Mouse (Mus musculus): ENCODE measurements around the gene Fgf15. TPM values are rescaled to one million over a fixed set of nuclear protein-coding genes. Genes with fewer than 3 reads are reported as not detected.

The Fgf15 gene
- total RNA-seq, 1 experiment, result 10.8 TPM

DNA sequence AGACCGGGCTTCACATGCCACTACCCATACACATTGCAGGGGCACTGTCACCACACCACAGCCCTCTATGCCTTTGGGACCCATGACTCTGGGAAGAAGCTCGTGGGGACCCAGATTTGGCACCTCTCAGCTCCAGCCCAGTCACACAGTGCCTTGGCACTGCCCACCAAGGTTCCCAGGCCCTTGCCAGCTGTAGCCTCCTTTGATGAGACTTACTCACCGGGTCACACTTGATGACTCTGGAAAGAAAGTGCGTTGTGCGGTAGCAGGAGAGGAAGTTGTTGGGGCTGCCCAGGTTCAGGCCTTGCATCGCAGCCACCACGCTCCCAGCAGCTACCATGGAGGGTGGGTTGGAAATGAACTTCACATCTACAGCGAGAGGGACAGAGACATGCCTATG, 37.5 kb downstream of the Fgf15 start:
- H3K9me3 ChIP-seq (ENCODE audit: control insufficient read depth, insufficient read depth, low read depth, low read length), result no peaks in the 10 kb centered on the region
- H3K9ac ChIP-seq (ENCODE audit: insufficient read depth, low read depth, low read length, poor library complexity, severe bottlenecking), result no peak overlapping the region
- no peak overlapping the region for H3K27ac ChIP-seq (ENCODE audit: insufficient read depth, low read depth, low read length, poor library complexity, severe bottlenecking)
- H3K36me3 ChIP-seq (ENCODE audit: control insufficient read depth, insufficient read depth, low read length, poor library complexity, severe bottlenecking), result peaks cover 57% of the 10 kb centered on the region
- in situ Hi-C loops (cut with MboI; ENCODE audit: low sequenced_read_pairs in 2 of 2, unreplicated experiment in 2 of 2), result loop anchor here (10.0 kb wide), 2 partner anchors 181 to 311 kb away; no protein-coding TSS in a partner anchor
- H3K4me1 ChIP-seq (ENCODE audit: control insufficient read depth in 2 of 2, insufficient read depth in 2 of 2, low read length in 2 of 2, poor library complexity in 1 of 2), result peaks cover 0 to 4% of the 10 kb centered on the region in 2 experiments; a peak in 2 of 4 replicates
- no peak for DNase-seq (ENCODE audit: low read depth, low spot score)
- no peak overlapping the region for H3K4me3 ChIP-seq (ENCODE audit: insufficient read depth in 1 of 2, low read depth in 1 of 2, low read length in 2 of 2, poor library complexity in 1 of 2, severe bottlenecking in 1 of 2)
- no peak for TF ChIP-seq MAFK (IDR thresholded peaks at IDR 0.05; ENCODE audit: insufficient read depth, low read depth, low read length)
- no peak for TF ChIP-seq HCFC1 (IDR thresholded peaks at IDR 0.05; ENCODE audit: borderline replicate concordance, insufficient read depth, low read length)
- no peak for TF ChIP-seq CHD2 (IDR thresholded peaks at IDR 0.05; ENCODE audit: low read depth, low read length)
- TF ChIP-seq ZC3H11A (IDR thresholded peaks at IDR 0.05; ENCODE audit: borderline replicate concordance, low read depth, low read length), result no peak
- TF ChIP-seq ZNF384 (IDR thresholded peaks at IDR 0.05; ENCODE audit: low read depth, low read length), result no peak

DNA sequence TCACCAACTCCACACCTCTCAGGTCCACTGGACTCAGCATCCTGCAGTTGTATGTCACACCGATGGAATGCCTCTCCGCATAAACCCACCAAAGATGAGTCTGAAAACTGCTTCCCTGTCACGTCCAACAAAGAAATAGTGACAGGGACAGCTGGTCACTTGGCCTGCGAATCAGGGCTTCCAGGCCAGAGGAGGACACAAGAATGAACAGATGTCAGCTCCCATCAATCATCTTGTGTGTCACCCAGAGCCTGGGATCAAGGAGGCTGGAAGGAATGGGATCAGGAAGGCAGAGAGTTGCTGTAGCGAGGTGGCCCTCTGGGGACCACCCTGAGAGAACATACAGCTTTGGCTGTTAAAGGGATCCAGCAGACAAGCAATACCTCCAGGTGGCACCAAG, 38.6 kb downstream of the Fgf15 start:
- no peak overlapping the region for H3K4me3 ChIP-seq (ENCODE audit: insufficient read depth in 1 of 2, low read depth in 1 of 2, low read length in 2 of 2, poor library complexity in 1 of 2, severe bottlenecking in 1 of 2)
- peaks cover 0 to 4% of the 10 kb centered on the region in 2 experiments; a peak in 2 of 4 replicates for H3K4me1 ChIP-seq (ENCODE audit: control insufficient read depth in 2 of 2, insufficient read depth in 2 of 2, low read length in 2 of 2, poor library complexity in 1 of 2)
- no peaks in the 10 kb centered on the region for H3K9me3 ChIP-seq (ENCODE audit: control insufficient read depth, insufficient read depth, low read depth, low read length)
- in situ Hi-C loops (cut with MboI; ENCODE audit: low sequenced_read_pairs in 2 of 2, unreplicated experiment in 2 of 2), result loop anchor here (5.0 to 10.0 kb wide), 3 partner anchors 180 to 310 kb away; no protein-coding TSS in a partner anchor
- no peak overlapping the region for H3K27ac ChIP-seq (ENCODE audit: insufficient read depth, low read depth, low read length, poor library complexity, severe bottlenecking)
- H3K9ac ChIP-seq (ENCODE audit: insufficient read depth, low read depth, low read length, poor library complexity, severe bottlenecking), result no peak overlapping the region
- no peak for DNase-seq (ENCODE audit: low read depth, low spot score)
- no peak for TF ChIP-seq ZC3H11A (IDR thresholded peaks at IDR 0.05; ENCODE audit: borderline replicate concordance, low read depth, low read length)
- no peak for TF ChIP-seq MAFK (IDR thresholded peaks at IDR 0.05; ENCODE audit: insufficient read depth, low read depth, low read length)
- no peak for TF ChIP-seq HCFC1 (IDR thresholded peaks at IDR 0.05; ENCODE audit: borderline replicate concordance, insufficient read depth, low read length)
- no peak for TF ChIP-seq CHD2 (IDR thresholded peaks at IDR 0.05; ENCODE audit: low read depth, low read length)
- TF ChIP-seq ZNF384 (IDR thresholded peaks at IDR 0.05; ENCODE audit: low read depth, low read length), result no peak
- H3K36me3 ChIP-seq (ENCODE audit: control insufficient read depth, insufficient read depth, low read length, poor library complexity, severe bottlenecking), result peaks cover 57% of the 10 kb centered on the region

DNA sequence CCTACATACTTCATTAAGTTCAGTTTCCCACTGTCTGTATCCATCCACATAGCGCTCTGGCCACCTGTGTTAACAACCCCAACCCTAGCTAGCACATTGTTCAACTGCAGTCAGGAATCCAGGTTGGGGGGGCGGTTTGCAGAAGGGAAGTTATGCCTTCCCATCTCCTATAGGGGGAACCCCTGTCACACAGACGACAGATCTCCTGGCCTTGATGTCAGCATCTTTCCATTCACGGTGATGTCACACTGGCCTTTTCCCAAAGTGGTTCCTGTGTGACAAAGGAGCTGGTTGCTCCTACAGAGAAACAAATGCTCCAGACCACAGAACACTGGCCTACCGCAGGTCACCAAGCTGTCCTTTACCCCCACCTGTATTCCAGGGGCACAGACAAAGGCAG, 39.2 kb downstream of the Fgf15 start:
- Histone ChIP-seq H3K4me1 (ENCODE audit: control insufficient read depth in 2 of 2, insufficient read depth in 2 of 2, low read length in 2 of 2, poor library complexity in 1 of 2) (peaks cover 0 to 2% of the 10 kb centered on the region in 2 experiments; a peak in 3 of 4 replicates), H3K9me3 (ENCODE audit: control insufficient read depth, insufficient read depth, low read depth, low read length) (no peaks in the 10 kb centered on the region), H3K27ac (ENCODE audit: insufficient read depth, low read depth, low read length, poor library complexity, severe bottlenecking) (no peak overlapping the region), H3K4me3 (ENCODE audit: insufficient read depth in 1 of 2, low read depth in 1 of 2, low read length in 2 of 2, poor library complexity in 1 of 2, severe bottlenecking in 1 of 2) (no peak overlapping the region), H3K9ac (ENCODE audit: insufficient read depth, low read depth, low read length, poor library complexity, severe bottlenecking) (no peak overlapping the region), H3K36me3 (ENCODE audit: control insufficient read depth, insufficient read depth, low read length, poor library complexity, severe bottlenecking) (peaks cover 57% of the 10 kb centered on the region)
- in situ Hi-C loops (cut with MboI; ENCODE audit: low sequenced_read_pairs in 2 of 2, unreplicated experiment in 2 of 2), result loop anchor here (5.0 to 10.0 kb wide), 3 partner anchors 179 to 309 kb away; no protein-coding TSS in a partner anchor
- TF ChIP-seq HCFC1 (IDR thresholded peaks at IDR 0.05; ENCODE audit: borderline replicate concordance, insufficient read depth, low read length), result no peak
- TF ChIP-seq ZNF384 (IDR thresholded peaks at IDR 0.05; ENCODE audit: low read depth, low read length), result no peak
- no peak for TF ChIP-seq ZC3H11A (IDR thresholded peaks at IDR 0.05; ENCODE audit: borderline replicate concordance, low read depth, low read length)
- TF ChIP-seq MAFK (IDR thresholded peaks at IDR 0.05; ENCODE audit: insufficient read depth, low read depth, low read length), result no peak
- TF ChIP-seq CHD2 (IDR thresholded peaks at IDR 0.05; ENCODE audit: low read depth, low read length), result no peak
- no peak for DNase-seq (ENCODE audit: low read depth, low spot score)

DNA sequence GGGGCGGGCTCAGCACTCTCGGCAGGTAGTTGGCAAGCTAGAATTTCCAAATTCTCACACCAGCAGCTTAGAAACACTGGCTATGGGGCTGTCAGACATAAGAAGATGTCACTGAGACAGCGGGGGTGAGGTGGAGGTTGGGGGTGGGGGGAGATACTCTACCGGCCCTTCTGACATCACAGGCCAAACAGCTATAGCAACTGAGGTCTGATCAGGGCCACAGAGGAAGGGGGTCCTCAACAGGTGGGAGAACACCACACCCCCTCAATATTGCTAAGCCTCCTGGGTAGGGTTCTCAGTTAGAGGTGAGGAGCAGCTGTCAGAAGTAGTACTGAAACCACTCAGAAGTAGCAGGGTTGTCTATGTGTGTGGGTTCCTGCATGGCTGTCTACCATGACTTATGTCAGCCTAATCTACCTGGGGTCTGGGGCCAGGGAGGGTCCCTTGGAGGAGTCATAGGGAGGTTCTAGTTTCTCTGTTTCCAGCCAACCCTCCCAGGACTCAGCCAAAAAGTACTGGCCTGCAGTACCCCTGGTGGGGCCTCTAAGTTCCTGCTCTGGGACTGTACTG, 40.1 kb downstream of the Fgf15 start:
- H3K4me3 ChIP-seq (ENCODE audit: insufficient read depth in 1 of 2, low read depth in 1 of 2, low read length in 2 of 2, poor library complexity in 1 of 2, severe bottlenecking in 1 of 2), result no peak overlapping the region
- TF ChIP-seq ZNF384 (IDR thresholded peaks at IDR 0.05; ENCODE audit: low read depth, low read length), result no peak
- TF ChIP-seq ZC3H11A (IDR thresholded peaks at IDR 0.05; ENCODE audit: borderline replicate concordance, low read depth, low read length), result no peak
- TF ChIP-seq MAFK (IDR thresholded peaks at IDR 0.05; ENCODE audit: insufficient read depth, low read depth, low read length), result no peak
- no peak for TF ChIP-seq CHD2 (IDR thresholded peaks at IDR 0.05; ENCODE audit: low read depth, low read length)
- TF ChIP-seq HCFC1 (IDR thresholded peaks at IDR 0.05; ENCODE audit: borderline replicate concordance, insufficient read depth, low read length), result no peak
- no peaks in the 10 kb centered on the region for H3K9me3 ChIP-seq (ENCODE audit: control insufficient read depth, insufficient read depth, low read depth, low read length)
- H3K4me1 ChIP-seq (ENCODE audit: control insufficient read depth in 2 of 2, insufficient read depth in 2 of 2, low read length in 2 of 2, poor library complexity in 1 of 2), result peaks cover 0 to under 1% of the 10 kb centered on the region in 2 experiments; a peak in 3 of 4 replicates
- no peak overlapping the region for H3K27ac ChIP-seq (ENCODE audit: insufficient read depth, low read depth, low read length, poor library complexity, severe bottlenecking)
- no peak for DNase-seq (ENCODE audit: low read depth, low spot score)
- in situ Hi-C loops (cut with MboI; ENCODE audit: low sequenced_read_pairs in 2 of 2, unreplicated experiment in 2 of 2), result loop anchor here (5.0 to 10.0 kb wide), 3 partner anchors 178 to 308 kb away; no protein-coding TSS in a partner anchor
- no peak overlapping the region for H3K9ac ChIP-seq (ENCODE audit: insufficient read depth, low read depth, low read length, poor library complexity, severe bottlenecking)
- peaks cover 56% of the 10 kb centered on the region for H3K36me3 ChIP-seq (ENCODE audit: control insufficient read depth, insufficient read depth, low read length, poor library complexity, severe bottlenecking)

All from ES-E14 (cell line).